Mouse (Mus musculus) limb, embryonic 11.5 days (tissue): ENCODE measurements at regions not wholly inside any gene's neighbourhood (a gene's known extent, or its start where the extent isn't known, plus 50 kb on each side); places are given as distances from the start of the nearest gene placed in this dataset.

Experiments
- ATAC-seq: fragments of 200-750 bp; cut with Nextera tagmentation; 2 replicates; pipeline ENCODE4 v1.8.0; 2017; ENCODE audit warnings: low read depth; ENCODE audit not compliant: insufficient number of reproducible peaks, low FRiP score, low TSS enrichment
- DNase-seq: peaks from one replicate; pipeline ENCODE4 v3.0.0-alpha.2; 2015; ENCODE audit warnings: low spot score
- H3K27ac ChIP-seq: fragments of 300-500 bp; sonication (generic); replicated peaks from 2 replicates; pipeline ENCODE4 v1.5.1; 2014; ENCODE audit warnings: low read depth, mild to moderate bottlenecking, low read length
- H3K27me3 ChIP-seq: fragments of 300-500 bp; sonication (generic); 2 replicates; pipeline ENCODE4 v1.6.1; 2014; ENCODE audit warnings: mild to moderate bottlenecking, low read length, mixed read lengths; ENCODE audit not compliant: control insufficient read depth, insufficient read depth
- H3K36me3 ChIP-seq: fragments of 300-500 bp; sonication (generic); 2 replicates; pipeline ENCODE4 v1.6.1; 2014; ENCODE audit warnings: mild to moderate bottlenecking, low read length, moderate library complexity, mixed read lengths; ENCODE audit not compliant: control insufficient read depth, insufficient read depth
- H3K4me1 ChIP-seq: fragments of 300-500 bp; sonication (generic); 2 replicates; pipeline ENCODE4 v1.6.1; 2014; ENCODE audit warnings: low read length, mixed read lengths; ENCODE audit not compliant: control insufficient read depth, insufficient read depth
- H3K4me2 ChIP-seq: fragments of 300-500 bp; sonication (generic); 2 replicates; pipeline ENCODE4 v1.6.1; 2014; ENCODE audit warnings: low read depth, mild to moderate bottlenecking, moderate library complexity; ENCODE audit not compliant: severe bottlenecking
- H3K4me3 ChIP-seq: fragments of 300-500 bp; sonication (generic); 2 replicates; pipeline ENCODE4 v1.5.1; 2014; ENCODE audit warnings: low read depth, low read length
- H3K9ac ChIP-seq: fragments of 300-500 bp; sonication (generic); 2 replicates; pipeline ENCODE4 v1.6.1; 2014; ENCODE audit warnings: mild to moderate bottlenecking, low read length
- H3K9me3 ChIP-seq: fragments of 300-500 bp; sonication (generic); 2 replicates; pipeline ENCODE4 v1.6.1; 2016; ENCODE audit warnings: low read length; ENCODE audit not compliant: control insufficient read depth
- WGBS: fragments of 180-500 bp; shearing (Covaris S2); extraction: QIAGEN DNeasy Blood & Tissue Kit; methylation state at CpG from one replicate; pipeline ENCODE4 v1.1.7; 2014; 5-methylcytosine and 5-hydroxymethylcytosine counted together

GRCm38 (mm10) chr3:157759856-157760255 lies 165.0 kb downstream of the Cth start:
- Histone ChIP-seq H3K27ac (no peak overlapping the region), H3K27me3 (no peaks in the 10 kb centered on the region), H3K36me3 (no peaks in the 10 kb centered on the region), H3K9ac (no peak overlapping the region), H3K4me3 (no peak overlapping the region), H3K9me3 (no peaks in the 10 kb centered on the region), H3K4me1 (no peaks in the 10 kb centered on the region), H3K4me2 (no peak overlapping the region)
- ATAC-seq = no peak
- WGBS = 100% methylated on average over 1 of the region's 1 CpGs
- DNase-seq = no peak

- no peaks in the 10 kb centered on the region for H3K9me3 ChIP-seq
- no peak overlapping the region for H3K27ac ChIP-seq
- H3K4me1 ChIP-seq = no peaks in the 10 kb centered on the region
- 86% methylated on average over 4 of the region's 4 CpGs for WGBS
- H3K9ac ChIP-seq = no peak overlapping the region
- H3K4me2 ChIP-seq = no peak overlapping the region
- ATAC-seq (no peak), DNase-seq (no peak)
- no peaks in the 10 kb centered on the region for H3K27me3 ChIP-seq
- H3K36me3 ChIP-seq = no peaks in the 10 kb centered on the region
- no peak overlapping the region for H3K4me3 ChIP-seq
These were observed 170.1 kb downstream of the Cth start for GRCm38 (mm10) chr3:157754826-157755225.

- DNase-seq (no peak), ATAC-seq (no peak)
- no peaks in the 10 kb centered on the region for H3K36me3 ChIP-seq
- WGBS = 81% methylated on average over 3 of the region's 3 CpGs
- H3K9me3 ChIP-seq = no peaks in the 10 kb centered on the region
- H3K4me2 ChIP-seq = no peak overlapping the region
- H3K27me3 ChIP-seq = no peaks in the 10 kb centered on the region
- no peaks in the 10 kb centered on the region for H3K4me1 ChIP-seq
- no peak overlapping the region for H3K9ac ChIP-seq
- no peak overlapping the region for H3K4me3 ChIP-seq
- H3K27ac ChIP-seq = no peak overlapping the region
These were observed 174.6 kb downstream of the Cth start for GRCm38 (mm10) chr3:157750266-157750665.

GRCm38 (mm10) chr3:157748395-157749037 lies 176.4 kb downstream of the Cth start:
- ATAC-seq (no peak), DNase-seq (no peak)
- H3K9me3 ChIP-seq = no peaks in the 10 kb centered on the region
- H3K4me2 ChIP-seq = no peak overlapping the region
- H3K36me3 ChIP-seq = no peaks in the 10 kb centered on the region
- no peaks in the 10 kb centered on the region for H3K27me3 ChIP-seq
- H3K4me3 ChIP-seq = no peak overlapping the region
- no peaks in the 10 kb centered on the region for H3K4me1 ChIP-seq
- no peak overlapping the region for H3K27ac ChIP-seq
- WGBS = 80% methylated on average over 3 of the region's 3 CpGs
- no peak overlapping the region for H3K9ac ChIP-seq

- H3K27ac ChIP-seq = no peak overlapping the region
- no peak overlapping the region for H3K9ac ChIP-seq
- no peak overlapping the region for H3K4me2 ChIP-seq
- no peaks in the 10 kb centered on the region for H3K9me3 ChIP-seq
- 91% methylated on average over 1 of the region's 1 CpGs for WGBS
- H3K36me3 ChIP-seq = no peaks in the 10 kb centered on the region
- H3K4me3 ChIP-seq = no peak overlapping the region
- no peak for DNase-seq
- no peaks in the 10 kb centered on the region for H3K4me1 ChIP-seq
- no peaks in the 10 kb centered on the region for H3K27me3 ChIP-seq
- ATAC-seq = no peak
These were observed 176.3 kb downstream of the Ptger3 start for GRCm38 (mm10) chr3:157743000-157743399.

GRCm38 (mm10) chr3:157739628-157740294 lies 173.1 kb downstream of the Ptger3 start:
- WGBS = 79% methylated on average over 1 of the region's 1 CpGs

DNA sequence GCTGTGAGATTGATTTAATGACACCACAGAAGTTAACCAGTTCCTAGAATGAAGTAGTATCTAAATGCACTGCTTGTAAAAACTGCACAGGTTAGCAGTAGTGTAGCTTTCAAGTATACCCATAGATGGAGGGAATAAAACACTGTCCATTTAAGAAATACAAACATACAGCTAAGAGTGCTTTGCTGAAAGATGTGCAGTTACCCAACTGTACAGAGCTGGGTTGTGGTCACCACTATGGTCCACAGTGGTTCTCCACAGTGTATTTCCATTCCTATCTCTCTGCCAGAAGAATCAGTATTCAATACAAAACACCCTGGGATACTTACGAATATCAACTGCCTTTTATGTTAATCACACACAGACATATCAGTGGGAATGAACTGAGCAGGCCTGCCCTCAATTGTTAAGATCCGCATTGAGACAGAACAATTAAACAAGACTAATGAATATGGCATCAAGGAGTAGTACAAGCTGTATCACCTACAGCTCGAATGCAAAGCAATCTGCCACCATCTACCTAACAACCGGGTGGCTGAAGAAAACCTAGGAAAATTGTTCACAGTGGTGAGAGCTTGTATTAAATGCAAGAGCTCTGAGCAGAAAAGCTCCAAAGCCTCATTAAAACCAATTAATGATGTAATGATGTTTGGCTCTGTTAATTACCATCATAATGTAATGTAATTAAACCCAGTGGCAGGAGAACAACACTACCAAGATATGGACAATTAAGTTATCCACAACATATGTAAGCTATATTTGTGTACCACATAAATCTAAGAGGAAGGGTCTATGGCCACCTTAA lies 165.6 kb downstream of the Ptger3 start:
- WGBS = 59% methylated on average over 4 of the region's 4 CpGs
- ATAC-seq = no peak

More at GRCm38 (mm10) chr3:157739628-157740294, 173.1 kb downstream of the Ptger3 start:
- Histone ChIP-seq H3K36me3 (no peaks in the 10 kb centered on the region), H3K4me1 (no peaks in the 10 kb centered on the region), H3K4me3 (no peak overlapping the region), H3K27ac (no peak overlapping the region), H3K27me3 (no peaks in the 10 kb centered on the region), H3K9ac (no peak overlapping the region), H3K9me3 (no peaks in the 10 kb centered on the region), H3K4me2 (no peak overlapping the region)
- ATAC-seq (no peak), DNase-seq (no peak)

GRCm38 (mm10) chr3:157729711-157730367 lies 163.1 kb downstream of the Ptger3 start:
- H3K4me3 ChIP-seq = no peak overlapping the region
- DNase-seq (no peak), ATAC-seq (no peak)
- no peaks in the 10 kb centered on the region for H3K27me3 ChIP-seq
- H3K36me3 ChIP-seq = no peaks in the 10 kb centered on the region
- no peak overlapping the region for H3K4me2 ChIP-seq
- H3K9me3 ChIP-seq = no peaks in the 10 kb centered on the region
- no peak overlapping the region for H3K9ac ChIP-seq
- no peak overlapping the region for H3K27ac ChIP-seq
- no peaks in the 10 kb centered on the region for H3K4me1 ChIP-seq
- 81% methylated on average over 1 of the region's 1 CpGs for WGBS

More for the DNA sequence above, 165.6 kb downstream of the Ptger3 start:
- Histone ChIP-seq H3K9me3 (no peaks in the 10 kb centered on the region), H3K4me1 (no peaks in the 10 kb centered on the region), H3K4me3 (no peak overlapping the region), H3K4me2 (no peak overlapping the region), H3K36me3 (no peaks in the 10 kb centered on the region), H3K27ac (no peak overlapping the region), H3K27me3 (no peaks in the 10 kb centered on the region), H3K9ac (no peak overlapping the region)
- no peak for DNase-seq
